Mouse (Mus musculus) adrenal gland, adult 18-20 months (tissue): ENCODE measurements around the gene Dna2. TPM values are rescaled to one million over a fixed set of nuclear protein-coding genes. Genes with fewer than 3 reads are reported as not detected.

Source experiments
- DNase-seq, 2 experiments: peaks; one replicate each; pipeline ENCODE4 v3.0.0; 2021 to 2022; ENCODE audit warnings: low spot score in 2 of 2
- total RNA-seq, 2 experiments: library from RNA; stranded (reverse); gene quantifications; 1 replicate in 1 of 2; 2 replicates in 1 of 2; pipeline ENCODE4 v1.2.3; 2021

Gene Dna2
- total RNA-seq, 2 experiments from 2014 or later: 0.70 to 1.0 TPM

- peak; percentile 82 to 89 for DNase-seq
These were observed 33.5 kb downstream of the Dna2 start, which contains the start of gene Rufy2 for GRCm38 (mm10) chr10:62980039-62980954. Rufy2 (plus strand) TSS chr10:62980223.

GRCm38 (mm10) chr10:62984072-62984471 is 37.2 kb downstream of the Dna2 start:
- DNase-seq: no peak

- no peak for DNase-seq
These were observed 37.7 kb downstream of the Dna2 start for GRCm38 (mm10) chr10:62984495-62984894.

- DNase-seq: peak in 1 of 2 experiments; percentile 39
These were observed 40.5 kb downstream of the Dna2 start for GRCm38 (mm10) chr10:62987341-62987740.

GRCm38 (mm10) chr10:62990636-62991035 is 43.8 kb downstream of the Dna2 start:
- no peak for DNase-seq

GRCm38 (mm10) chr10:62993991-62994390 is 47.2 kb downstream of the Dna2 start:
- DNase-seq: no peak

GRCm38 (mm10) chr10:63000584-63000983 is 53.8 kb downstream of the Dna2 start:
- no peak for DNase-seq

GRCm38 (mm10) chr10:63003252-63003651 is 56.4 kb downstream of the Dna2 start:
- DNase-seq: no peak

GRCm38 (mm10) chr10:63004556-63004955 is 57.7 kb downstream of the Dna2 start:
- DNase-seq: no peak

- DNase-seq: no peak
These were observed 61.4 kb downstream of the Dna2 start for GRCm38 (mm10) chr10:63008193-63008592.

GRCm38 (mm10) chr10:63010268-63010667 is 63.4 kb downstream of the Dna2 start:
- no peak for DNase-seq

GRCm38 (mm10) chr10:63011556-63011955 is 64.7 kb downstream of the Dna2 start:
- no peak for DNase-seq

GRCm38 (mm10) chr10:63013476-63013875 is 66.7 kb downstream of the Dna2 start:
- no peak for DNase-seq

GRCm38 (mm10) chr10:63014168-63014567 is 67.3 kb downstream of the Dna2 start:
- DNase-seq: no peak

- no peak for DNase-seq
These were observed 72.5 kb downstream of the Dna2 start for GRCm38 (mm10) chr10:63019304-63019703.

GRCm38 (mm10) chr10:63021702-63022101 is 74.9 kb downstream of the Dna2 start:
- no peak for DNase-seq

GRCm38 (mm10) chr10:63022541-63023120 is 75.8 kb downstream of the Dna2 start:
- no peak for DNase-seq

GRCm38 (mm10) chr10:63023121-63023748 is 76.4 kb downstream of the Dna2 start:
- DNase-seq: peak; percentile 74 to 75
